Mouse (Mus musculus): ENCODE measurements around the gene Neu2. TPM values are rescaled to one million over a fixed set of nuclear protein-coding genes. Genes with fewer than 3 reads are reported as not detected.

Neu2 gene
- total and polyA plus RNA-seq, 2 experiments from 2014 or later, result 0.10 to 0.85 TPM

DNA sequence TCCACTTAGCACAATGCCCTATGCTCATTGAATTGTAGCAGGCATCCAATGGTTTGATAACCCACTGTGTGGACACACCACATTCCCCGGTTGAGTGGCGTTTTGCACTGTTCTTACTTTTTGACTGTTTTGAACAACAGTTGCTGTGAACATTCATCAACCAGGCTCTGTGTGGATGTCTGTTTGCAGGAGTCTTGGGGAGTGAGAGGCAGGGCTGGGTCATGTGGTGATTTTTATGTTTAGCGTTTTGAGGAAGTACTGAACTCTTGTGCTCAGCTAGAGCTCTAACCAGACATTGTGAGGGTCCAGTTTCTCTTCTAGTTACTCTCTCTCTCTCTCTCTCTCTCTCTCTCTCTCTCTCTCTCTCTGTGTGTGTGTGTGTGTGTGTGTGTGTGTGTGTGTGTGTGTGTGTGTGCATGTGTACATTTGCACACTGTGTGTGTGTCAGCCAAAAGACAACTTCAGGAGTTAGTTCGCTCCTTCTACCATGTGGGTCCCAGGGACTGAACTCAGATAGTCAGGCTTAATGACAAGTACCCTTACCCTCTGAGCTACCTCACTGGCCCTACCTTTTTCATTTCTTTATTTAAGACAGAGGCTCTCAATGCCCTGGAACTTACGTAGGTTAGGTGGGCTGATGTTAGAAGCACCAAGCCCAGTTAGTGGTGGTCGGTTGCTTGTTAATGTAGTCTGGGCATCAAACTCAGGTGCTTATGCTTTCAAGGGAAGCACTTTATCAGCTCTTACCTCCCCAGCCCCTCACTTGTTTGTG, 115.8 kb downstream of the Neu2 start:
- Histone ChIP-seq H3K4me2 (ENCODE audit: low read depth, low read length) (no peak overlapping the region), H3K27me3 (ENCODE audit: insufficient read depth, low read length) (no peaks in the 10 kb centered on the region), H3K36me3 (ENCODE audit: insufficient read depth, low read length) (no peaks in the 10 kb centered on the region), H3K4me1 (ENCODE audit: insufficient read depth, low read length) (no peaks in the 10 kb centered on the region; the same call in 1 of the 2 replicates), H3K4me3 (ENCODE audit: low read length) (no peak overlapping the region), H3K9ac (replicated peaks; ENCODE audit: low read length) (no peak overlapping the region), H3K9me3 (ENCODE audit: low read length) (no peaks in the 10 kb centered on the region), H3K27ac (no peak overlapping the region)
- no peak for DNase-seq (ENCODE audit: low spot score)
- WGBS, result 81% methylated on average over 6 of the region's 6 CpGs
- TF ChIP-seq CTCF (IDR thresholded peaks at IDR 0.05; ENCODE audit: low read depth), result no peak
- no peak for ATAC-seq

DNA sequence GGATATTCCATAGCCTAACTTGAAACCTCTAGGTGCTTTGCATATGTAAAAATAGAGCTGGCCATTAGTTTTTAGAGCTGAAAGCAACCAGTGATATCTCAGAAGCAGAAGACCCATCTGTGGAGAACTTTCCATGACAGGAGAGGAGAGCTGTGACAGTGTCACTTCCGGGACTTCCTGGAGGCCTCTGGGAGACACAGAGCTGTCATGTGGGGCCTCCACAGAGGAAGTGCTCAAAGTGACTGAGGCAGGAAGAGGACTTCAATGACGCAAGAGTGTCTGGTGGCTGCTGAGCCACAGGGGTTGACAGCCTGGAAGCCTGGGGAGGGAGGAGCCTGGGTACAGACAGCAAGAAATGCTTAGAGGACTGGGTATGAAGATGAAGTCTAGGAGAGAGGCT, 116.7 kb downstream of the Neu2 start:
- no peak for TF ChIP-seq CTCF (IDR thresholded peaks at IDR 0.05; ENCODE audit: low read depth)
- Histone ChIP-seq H3K4me3 (ENCODE audit: low read length) (no peak overlapping the region), H3K36me3 (ENCODE audit: insufficient read depth, low read length) (no peaks in the 10 kb centered on the region), H3K4me2 (ENCODE audit: low read depth, low read length) (no peak overlapping the region), H3K9me3 (ENCODE audit: low read length) (no peaks in the 10 kb centered on the region), H3K27ac (no peak overlapping the region), H3K9ac (replicated peaks; ENCODE audit: low read length) (no peak overlapping the region), H3K27me3 (ENCODE audit: insufficient read depth, low read length) (no peaks in the 10 kb centered on the region), H3K4me1 (ENCODE audit: insufficient read depth, low read length) (no peaks in the 10 kb centered on the region; the same call in 1 of the 2 replicates)
- ATAC-seq (no peak), DNase-seq (ENCODE audit: low spot score) (no peak)
- WGBS, result 58% methylated on average over 2 of the region's 2 CpGs

DNA sequence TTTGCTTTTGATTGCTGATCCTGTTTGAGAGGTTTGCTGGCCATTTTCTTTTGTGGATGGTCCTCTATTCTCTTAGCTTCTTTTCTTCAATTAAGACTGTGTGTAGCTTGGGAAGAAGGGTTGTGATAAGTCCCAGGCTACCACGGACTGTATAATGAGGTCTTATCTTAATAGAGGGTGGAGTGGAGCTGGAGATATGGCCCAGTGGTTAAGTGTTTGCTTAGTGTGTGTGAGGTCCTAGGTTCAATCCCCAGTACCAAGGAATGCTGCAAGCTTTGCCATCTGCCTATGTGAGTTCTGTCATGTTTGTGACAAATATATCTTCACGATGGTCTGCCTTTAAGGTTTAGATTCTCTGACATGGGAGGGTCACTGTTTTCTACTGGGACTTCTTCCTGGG, 118.4 kb downstream of the Neu2 start:
- no peak overlapping the region for H3K9ac ChIP-seq (replicated peaks; ENCODE audit: low read length)
- H3K4me1 ChIP-seq (ENCODE audit: insufficient read depth, low read length), result no peaks in the 10 kb centered on the region
- no peak overlapping the region for H3K4me2 ChIP-seq (ENCODE audit: low read depth, low read length)
- H3K9me3 ChIP-seq (ENCODE audit: low read length), result no peaks in the 10 kb centered on the region
- WGBS, result 76% methylated on average over 2 of the region's 2 CpGs
- H3K36me3 ChIP-seq (ENCODE audit: insufficient read depth, low read length), result no peaks in the 10 kb centered on the region
- no peak for ATAC-seq
- H3K4me3 ChIP-seq (ENCODE audit: low read length), result no peak overlapping the region
- no peaks in the 10 kb centered on the region for H3K27me3 ChIP-seq (ENCODE audit: insufficient read depth, low read length)
- DNase-seq (ENCODE audit: low spot score), result no peak
- no peak for TF ChIP-seq CTCF (IDR thresholded peaks at IDR 0.05; ENCODE audit: low read depth)
- H3K27ac ChIP-seq, result no peak overlapping the region

DNA sequence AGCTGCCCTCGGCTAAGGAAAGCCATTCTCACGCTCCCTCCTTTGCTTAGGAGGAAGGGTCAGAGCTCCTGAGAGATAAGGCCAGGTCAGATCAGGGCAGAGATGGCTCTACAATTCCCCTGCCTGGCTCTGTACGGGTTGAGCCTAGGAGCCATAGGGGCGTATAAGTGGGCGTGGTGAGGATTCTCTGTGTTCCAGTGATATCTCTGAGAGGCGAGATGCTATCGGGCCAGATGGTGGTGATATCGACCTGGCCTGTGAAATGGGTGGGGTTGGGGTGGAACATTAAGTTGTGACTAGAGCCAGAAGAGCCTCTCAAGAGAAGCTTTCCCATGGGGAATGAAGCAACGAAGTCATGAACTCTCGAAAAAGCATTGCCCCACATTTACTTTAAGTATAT, 121.9 kb downstream of the Neu2 start:
- H3K9ac ChIP-seq (replicated peaks; ENCODE audit: low read length), result no peak overlapping the region
- no peaks in the 10 kb centered on the region for H3K9me3 ChIP-seq (ENCODE audit: low read length)
- H3K4me3 ChIP-seq (ENCODE audit: low read length), result no peak overlapping the region
- 84% methylated on average over 10 of the region's 10 CpGs for WGBS
- H3K27me3 ChIP-seq (ENCODE audit: insufficient read depth, low read length), result no peaks in the 10 kb centered on the region
- no peaks in the 10 kb centered on the region for H3K36me3 ChIP-seq (ENCODE audit: insufficient read depth, low read length)
- H3K27ac ChIP-seq, result no peak overlapping the region
- H3K4me2 ChIP-seq (ENCODE audit: low read depth, low read length), result no peak overlapping the region
- DNase-seq (ENCODE audit: low spot score) (no peak), ATAC-seq (no peak)
- H3K4me1 ChIP-seq (ENCODE audit: insufficient read depth, low read length), result no peaks in the 10 kb centered on the region
- no peak for TF ChIP-seq CTCF (IDR thresholded peaks at IDR 0.05; ENCODE audit: low read depth)

DNA sequence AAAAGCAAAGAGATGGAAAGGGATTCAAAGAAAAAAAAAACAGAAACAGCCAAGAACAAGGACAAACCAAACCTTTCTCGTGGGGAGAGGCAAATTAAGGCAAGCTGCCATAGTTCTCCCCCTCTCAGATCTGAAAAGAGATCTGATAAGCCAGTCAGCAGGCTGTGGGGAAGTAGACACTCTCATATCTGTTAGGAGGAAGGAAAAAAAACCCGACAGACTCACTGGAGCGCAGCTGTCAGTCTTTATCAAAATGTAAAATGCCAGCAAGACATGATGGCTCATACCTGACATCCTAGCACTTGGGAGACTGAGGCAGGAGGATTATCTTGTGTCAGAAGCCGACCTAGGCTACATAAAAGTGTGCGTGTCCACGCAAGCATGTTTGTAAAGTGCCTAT, 122.5 kb downstream of the Neu2 start:
- TF ChIP-seq CTCF (IDR thresholded peaks at IDR 0.05; ENCODE audit: low read depth), result no peak
- Histone ChIP-seq H3K9ac (replicated peaks; ENCODE audit: low read length) (no peak overlapping the region), H3K27me3 (ENCODE audit: insufficient read depth, low read length) (no peaks in the 10 kb centered on the region), H3K4me3 (ENCODE audit: low read length) (no peak overlapping the region), H3K4me2 (ENCODE audit: low read depth, low read length) (no peak overlapping the region), H3K36me3 (ENCODE audit: insufficient read depth, low read length) (no peaks in the 10 kb centered on the region), H3K9me3 (ENCODE audit: low read length) (no peaks in the 10 kb centered on the region), H3K27ac (no peak overlapping the region), H3K4me1 (ENCODE audit: insufficient read depth, low read length) (no peaks in the 10 kb centered on the region)
- no peak for ATAC-seq
- no peak for DNase-seq (ENCODE audit: low spot score)
- 74% methylated on average over 6 of the region's 6 CpGs for WGBS

DNA sequence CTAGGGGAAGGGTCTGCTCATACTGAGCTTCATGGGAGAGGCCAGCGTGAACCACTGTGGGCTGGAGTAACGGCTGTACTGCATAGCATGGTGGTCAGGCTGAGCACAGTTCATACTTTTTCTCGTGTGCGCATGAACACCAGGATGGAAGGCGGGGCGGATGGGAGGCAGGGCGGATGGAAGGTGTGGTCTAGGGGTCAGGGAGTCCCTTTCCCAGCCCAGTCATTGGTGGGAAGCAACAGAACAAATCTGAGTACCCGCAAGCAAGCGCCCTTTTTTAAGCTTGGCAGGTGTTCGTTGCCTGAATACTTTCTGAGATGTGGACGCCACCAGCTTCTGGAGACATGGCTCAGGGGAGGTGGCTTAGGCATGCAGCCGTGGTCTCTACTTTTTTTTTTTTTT, 127.0 kb downstream of the Neu2 start:
- H3K4me1 ChIP-seq (ENCODE audit: insufficient read depth, low read length), result no peaks in the 10 kb centered on the region
- no peak overlapping the region for H3K27ac ChIP-seq
- DNase-seq (ENCODE audit: low spot score) (no peak), ATAC-seq (no peak)
- 86% methylated on average over 12 of the region's 12 CpGs for WGBS
- no peak overlapping the region for H3K4me3 ChIP-seq (ENCODE audit: low read length)
- H3K36me3 ChIP-seq (ENCODE audit: insufficient read depth, low read length), result no peaks in the 10 kb centered on the region
- no peak overlapping the region for H3K9ac ChIP-seq (replicated peaks; ENCODE audit: low read length)
- no peak for TF ChIP-seq CTCF (IDR thresholded peaks at IDR 0.05; ENCODE audit: low read depth)
- no peaks in the 10 kb centered on the region for H3K27me3 ChIP-seq (ENCODE audit: insufficient read depth, low read length)
- no peaks in the 10 kb centered on the region for H3K9me3 ChIP-seq (ENCODE audit: low read length)
- no peak overlapping the region for H3K4me2 ChIP-seq (ENCODE audit: low read depth, low read length)

DNA sequence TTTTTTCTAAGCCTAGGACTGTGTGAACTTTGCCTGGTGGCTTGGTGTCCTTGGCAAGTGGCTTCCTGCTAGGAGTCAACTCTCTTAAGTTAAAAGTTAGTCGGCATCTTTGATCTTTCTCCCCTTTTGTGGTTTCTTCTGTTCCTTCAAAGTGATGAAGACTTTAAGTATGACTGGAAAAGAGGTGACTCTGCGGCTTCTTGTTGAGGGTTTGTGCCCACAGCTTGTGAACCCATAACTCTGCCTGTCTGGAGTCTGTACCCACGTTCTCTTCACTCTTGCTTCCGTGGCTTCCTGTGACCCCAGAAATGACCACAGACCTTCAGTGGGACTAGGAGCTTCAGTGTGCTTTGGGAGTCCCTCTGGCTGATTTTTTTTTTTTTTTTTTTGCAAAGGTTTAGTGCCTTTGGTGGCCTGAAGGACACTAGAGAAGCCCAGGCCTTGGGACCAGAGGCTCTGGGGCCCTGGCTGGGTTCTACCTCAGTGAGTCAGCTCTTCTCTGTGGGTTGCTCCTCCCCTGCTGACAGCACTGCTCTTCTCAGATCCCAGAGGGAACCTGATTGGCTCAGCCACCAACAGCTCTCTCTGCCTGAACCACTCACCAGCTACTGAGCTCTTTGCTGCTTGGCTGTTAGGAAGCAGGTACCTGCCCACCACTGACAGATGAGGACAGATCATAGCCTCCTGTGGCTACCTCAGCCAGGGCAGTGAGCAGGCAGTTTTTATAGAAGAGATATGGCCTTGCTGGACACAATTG, 127.6 kb downstream of the Neu2 start:
- Histone ChIP-seq H3K36me3 (ENCODE audit: insufficient read depth, low read length) (no peaks in the 10 kb centered on the region), H3K9me3 (ENCODE audit: low read length) (no peaks in the 10 kb centered on the region), H3K4me2 (ENCODE audit: low read depth, low read length) (no peak overlapping the region), H3K9ac (replicated peaks; ENCODE audit: low read length) (no peak overlapping the region), H3K4me3 (ENCODE audit: low read length) (no peak overlapping the region), H3K27me3 (ENCODE audit: insufficient read depth, low read length) (no peaks in the 10 kb centered on the region), H3K27ac (no peak overlapping the region), H3K4me1 (ENCODE audit: insufficient read depth, low read length) (no peaks in the 10 kb centered on the region)
- ATAC-seq, result no peak
- DNase-seq (ENCODE audit: low spot score), result no peak
- no peak for TF ChIP-seq CTCF (IDR thresholded peaks at IDR 0.05; ENCODE audit: low read depth)
- WGBS, result 87% methylated on average over 4 of the region's 4 CpGs
